Mouse (Mus musculus) intestine, postnatal 0 days (tissue): ENCODE measurements at regions not wholly inside any gene's neighbourhood (a gene's known extent, or its start where the extent isn't known, plus 50 kb on each side); places are given as distances from the start of the nearest gene placed in this dataset.

Source experiments
- ATAC-seq: fragments of 200-750 bp; cut with Nextera tagmentation; 2 replicates; pipeline ENCODE4 v1.8.0; 2017; ENCODE audit warnings: mild to moderate bottlenecking, moderate TSS enrichment, moderate library complexity
- H3K27ac ChIP-seq: fragments of 300-500 bp; sonication (generic); 2 replicates; pipeline ENCODE4 v1.5.1; 2014; ENCODE audit warnings: mild to moderate bottlenecking, low read depth, low read length, moderate library complexity
- H3K27me3 ChIP-seq: fragments of 300-500 bp; sonication (generic); replicated peaks from 2 replicates; pipeline ENCODE4 v1.6.1; 2014; ENCODE audit warnings: low read length, mixed read lengths; ENCODE audit not compliant: control insufficient read depth, insufficient read depth
- H3K36me3 ChIP-seq: fragments of 300-500 bp; sonication (generic); 2 replicates; pipeline ENCODE4 v1.6.1; 2014; ENCODE audit warnings: mild to moderate bottlenecking, moderate library complexity; ENCODE audit not compliant: control insufficient read depth, insufficient read depth
- H3K4me1 ChIP-seq: fragments of 300-500 bp; sonication (generic); replicated peaks from 2 replicates; pipeline ENCODE4 v1.6.1; 2014; ENCODE audit warnings: antibody characterized with exemption, low read length, mixed read lengths; ENCODE audit not compliant: control insufficient read depth, insufficient read depth
- H3K4me2 ChIP-seq: fragments of 300-500 bp; sonication (generic); replicated peaks from 2 replicates; pipeline ENCODE4 v1.6.1; 2014; ENCODE audit warnings: low read depth, mild to moderate bottlenecking, moderate library complexity
- H3K4me3 ChIP-seq: fragments of 300-500 bp; sonication (generic); 2 replicates; pipeline ENCODE4 v1.5.1; 2014; ENCODE audit warnings: low read depth, low read length
- H3K9ac ChIP-seq: fragments of 300-500 bp; sonication (generic); 2 replicates; pipeline ENCODE4 v1.6.1; 2014; ENCODE audit warnings: mild to moderate bottlenecking, low read depth, low read length
- H3K9me3 ChIP-seq: fragments of 300-500 bp; sonication (generic); 2 replicates; pipeline ENCODE4 v1.6.1; 2016; ENCODE audit warnings: mixed run types; ENCODE audit not compliant: control insufficient read depth
- CTCF ChIP-seq: sonication (generic); IDR thresholded peaks from 2 replicates; pipeline ENCODE4 v1.5.1; 2016; ENCODE audit warnings: low read depth, mild to moderate bottlenecking, control low read depth, antibody characterized with exemption, moderate library complexity
- WGBS: fragments of 180-500 bp; shearing (Covaris S2); extraction: QIAGEN DNeasy Blood & Tissue Kit; methylation state at CpG from one replicate; pipeline ENCODE4 v1.1.7; 2014; 5-methylcytosine and 5-hydroxymethylcytosine counted together

DNA sequence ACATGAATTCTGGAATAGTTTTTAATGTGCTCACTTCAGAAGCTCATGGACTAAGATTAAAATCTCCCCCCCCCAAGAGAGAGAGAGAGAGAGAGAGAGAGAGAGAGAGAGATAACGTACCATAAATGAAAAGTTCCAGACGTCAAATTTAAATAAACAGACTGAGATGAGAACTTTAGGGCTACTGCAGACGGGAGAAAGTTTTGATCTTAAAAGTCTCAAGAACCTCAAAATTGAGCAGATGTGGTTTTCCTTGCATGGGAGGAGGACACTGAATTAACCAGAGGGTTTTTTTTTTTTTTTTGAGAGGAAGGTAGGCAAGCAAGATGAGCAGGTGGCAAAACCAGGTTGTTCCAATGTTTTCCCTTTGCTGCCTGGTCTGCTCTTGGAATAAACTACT, 108.0 kb upstream of the 4933412E24Rik start:
- no peak overlapping the region for H3K27ac ChIP-seq
- no peaks in the 10 kb centered on the region for H3K27me3 ChIP-seq
- TF ChIP-seq CTCF: no peak
- no peaks in the 10 kb centered on the region for H3K4me1 ChIP-seq
- WGBS: 50% methylated on average over 3 of the region's 3 CpGs
- H3K4me3 ChIP-seq: no peak overlapping the region
- no peak overlapping the region for H3K4me2 ChIP-seq
- H3K9me3 ChIP-seq: no peaks in the 10 kb centered on the region
- no peaks in the 10 kb centered on the region for H3K36me3 ChIP-seq
- no peak for ATAC-seq
- H3K9ac ChIP-seq: no peak overlapping the region

DNA sequence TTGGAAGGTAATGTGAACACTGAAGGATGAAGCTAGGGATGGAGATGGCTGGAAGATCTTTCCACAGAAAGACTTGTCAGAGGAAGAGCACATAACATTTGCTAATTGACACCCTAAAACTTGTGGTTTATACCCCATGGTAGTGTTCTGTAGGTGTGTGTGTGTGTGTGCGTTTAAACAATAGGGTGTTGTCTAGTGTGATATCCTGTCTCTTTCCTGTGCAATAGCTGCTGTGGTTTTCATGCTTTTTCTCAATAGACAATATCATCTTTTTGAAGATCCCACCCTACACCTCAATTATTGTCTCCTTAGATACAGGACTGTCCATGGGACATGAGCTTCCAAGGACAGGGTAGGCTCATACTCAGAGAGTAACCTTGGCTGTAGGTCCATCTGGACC, 103.5 kb upstream of the 4933412E24Rik start:
- no peak for TF ChIP-seq CTCF
- no peaks in the 10 kb centered on the region for H3K9me3 ChIP-seq
- no peaks in the 10 kb centered on the region for H3K27me3 ChIP-seq
- 79% methylated on average over 1 of the region's 1 CpGs for WGBS
- H3K9ac ChIP-seq: no peak overlapping the region
- H3K27ac ChIP-seq: no peak overlapping the region
- H3K4me2 ChIP-seq: no peak overlapping the region
- H3K36me3 ChIP-seq: no peaks in the 10 kb centered on the region
- ATAC-seq: no peak
- H3K4me1 ChIP-seq: no peaks in the 10 kb centered on the region
- H3K4me3 ChIP-seq: no peak overlapping the region

DNA sequence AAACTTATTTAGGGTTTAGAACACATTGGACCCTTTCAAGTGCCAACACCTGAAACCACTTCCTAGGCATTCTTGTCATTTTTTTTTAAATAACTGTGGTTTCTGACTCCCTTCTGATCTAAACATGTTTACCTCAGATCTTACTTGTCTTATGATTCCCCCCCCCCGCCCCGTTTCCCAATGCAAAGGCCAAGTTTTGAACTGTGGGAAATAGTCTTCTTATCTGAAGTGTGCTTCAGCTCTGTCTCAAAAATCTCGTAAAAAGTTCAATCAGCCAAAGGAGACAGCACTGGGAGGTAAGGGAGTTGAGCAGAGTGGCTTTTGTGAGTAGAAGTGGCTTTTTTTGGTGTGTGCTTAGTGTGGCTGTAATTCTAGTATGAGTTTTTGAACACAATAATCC, 95.5 kb upstream of the 4933412E24Rik start:
- 83% methylated on average over 3 of the region's 3 CpGs for WGBS
- Histone ChIP-seq H3K4me3 (no peak overlapping the region), H3K4me1 (no peaks in the 10 kb centered on the region), H3K27ac (no peak overlapping the region), H3K9ac (no peak overlapping the region), H3K27me3 (no peaks in the 10 kb centered on the region), H3K9me3 (no peaks in the 10 kb centered on the region), H3K36me3 (no peaks in the 10 kb centered on the region), H3K4me2 (no peak overlapping the region)
- TF ChIP-seq CTCF: no peak
- no peak for ATAC-seq

DNA sequence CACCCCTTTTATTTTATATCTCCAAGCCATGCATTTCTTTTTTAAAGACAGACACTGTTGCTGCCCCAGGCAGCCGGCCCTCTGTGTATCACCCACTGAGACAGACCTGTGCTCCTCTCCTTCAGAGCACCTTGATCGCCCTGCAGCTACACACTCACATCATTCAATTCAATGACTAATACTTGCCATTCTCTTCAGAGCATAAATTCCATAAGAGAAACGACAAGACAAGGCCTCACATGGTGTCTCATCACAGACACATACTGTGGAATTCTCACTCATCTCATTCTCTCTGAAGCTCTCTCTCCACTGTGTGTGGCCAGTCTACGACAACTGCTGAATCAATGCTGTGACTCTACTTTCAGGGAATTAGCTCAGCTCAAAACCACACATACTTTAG, 94.6 kb upstream of the 4933412E24Rik start:
- Histone ChIP-seq H3K4me1 (no peaks in the 10 kb centered on the region), H3K9ac (no peak overlapping the region), H3K27me3 (no peaks in the 10 kb centered on the region), H3K36me3 (no peaks in the 10 kb centered on the region), H3K27ac (no peak overlapping the region), H3K4me3 (no peak overlapping the region), H3K4me2 (no peak overlapping the region), H3K9me3 (no peaks in the 10 kb centered on the region)
- no peak for ATAC-seq
- 85% methylated on average over 4 of the region's 4 CpGs for whole genome bisulfite sequencing
- TF ChIP-seq CTCF: no peak

DNA sequence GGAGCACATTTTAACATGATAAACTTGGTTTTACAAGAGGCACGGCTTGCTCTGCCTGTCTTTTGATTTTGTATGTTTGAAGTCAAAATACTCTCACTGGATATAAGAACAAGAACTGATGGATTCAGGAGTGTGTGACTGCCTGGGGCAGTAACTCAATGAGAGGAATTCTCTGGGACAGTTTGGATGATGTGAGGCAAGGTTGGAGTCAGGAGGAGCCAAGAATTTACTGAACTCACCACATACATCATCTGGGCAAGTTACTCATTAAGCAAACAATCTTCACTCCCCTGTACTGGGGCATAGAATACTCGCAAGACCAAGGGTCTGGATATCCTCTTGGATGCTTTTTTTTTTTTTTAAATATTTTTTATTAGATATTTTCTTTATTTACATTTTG, 87.7 kb upstream of the 4933412E24Rik start:
- no peak for TF ChIP-seq CTCF
- Histone ChIP-seq H3K27me3 (no peaks in the 10 kb centered on the region), H3K27ac (no peak overlapping the region), H3K9me3 (no peaks in the 10 kb centered on the region), H3K4me2 (no peak overlapping the region), H3K36me3 (no peaks in the 10 kb centered on the region), H3K9ac (no peak overlapping the region), H3K4me3 (no peak overlapping the region), H3K4me1 (no peaks in the 10 kb centered on the region)
- no peak for ATAC-seq
- WGBS: 66% methylated on average over 2 of the region's 2 CpGs

DNA sequence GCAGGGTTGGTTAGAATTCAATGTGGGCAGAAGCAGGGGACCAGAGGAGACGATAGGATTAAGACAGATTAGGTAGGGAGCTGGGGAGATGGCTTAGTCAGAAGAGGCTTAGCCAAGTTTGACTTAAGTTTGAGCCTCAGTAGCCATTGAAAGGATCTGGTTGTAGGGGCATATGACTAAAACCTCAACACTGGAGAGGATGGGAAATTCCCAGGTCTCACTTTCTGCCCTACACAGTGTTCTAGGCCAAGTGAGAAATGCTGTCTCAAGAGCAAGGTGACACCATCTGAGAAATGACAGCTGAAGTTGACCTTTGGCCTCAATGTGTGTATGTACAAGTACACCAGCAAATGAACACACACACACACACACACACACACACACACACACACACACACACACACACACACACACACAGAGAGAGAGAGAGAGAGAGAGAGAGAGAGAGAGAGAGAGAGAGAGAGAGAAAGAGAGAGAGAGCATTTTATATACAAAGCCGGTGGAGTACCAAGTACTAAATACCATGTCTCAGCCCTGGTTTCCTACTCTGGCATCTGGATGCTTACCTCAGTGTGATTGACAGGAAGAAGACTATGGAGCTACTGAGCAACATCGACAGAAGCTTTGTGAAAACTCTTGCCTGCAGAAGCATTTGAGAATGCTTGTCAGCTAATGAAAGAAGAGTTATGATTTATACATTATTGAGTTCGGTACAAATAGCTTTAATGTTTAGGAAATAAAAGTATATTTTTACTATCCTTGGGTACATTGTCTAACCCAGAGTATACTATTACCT, 85.3 kb upstream of the 4933412E24Rik start:
- H3K4me2 ChIP-seq: no peak overlapping the region
- no peak for TF ChIP-seq CTCF
- H3K36me3 ChIP-seq: no peaks in the 10 kb centered on the region
- H3K9ac ChIP-seq: no peak overlapping the region
- no peak for ATAC-seq
- no peaks in the 10 kb centered on the region for H3K27me3 ChIP-seq
- no peak overlapping the region for H3K4me3 ChIP-seq
- no peak overlapping the region for H3K27ac ChIP-seq
- no peaks in the 10 kb centered on the region for H3K9me3 ChIP-seq
- no peaks in the 10 kb centered on the region for H3K4me1 ChIP-seq
- 79% methylated on average over 4 of the region's 4 CpGs for WGBS

DNA sequence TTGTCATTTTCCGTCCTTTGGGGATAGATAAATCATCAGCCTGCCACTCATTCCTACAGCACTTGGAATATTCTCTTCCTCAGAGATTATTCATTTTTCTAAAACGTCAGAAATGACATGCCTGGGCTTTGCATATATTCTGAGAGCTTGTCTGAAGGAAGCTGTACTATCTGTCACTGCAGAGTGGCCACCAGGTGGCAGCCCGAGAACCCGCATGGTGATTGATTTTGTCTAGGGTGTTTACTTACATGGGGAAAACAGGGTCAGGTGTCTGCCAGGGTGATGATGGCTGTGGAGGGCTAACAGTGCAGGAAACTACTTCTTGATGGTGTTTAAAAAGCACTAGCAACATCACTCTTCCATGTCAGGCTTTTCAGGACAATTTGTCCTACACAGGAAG, 80.7 kb upstream of the 4933412E24Rik start:
- no peaks in the 10 kb centered on the region for H3K9me3 ChIP-seq
- peak; percentile 86 for TF ChIP-seq CTCF
- H3K4me2 ChIP-seq: no peak overlapping the region
- no peak overlapping the region for H3K9ac ChIP-seq
- no peaks in the 10 kb centered on the region for H3K27me3 ChIP-seq
- H3K4me3 ChIP-seq: no peak overlapping the region
- no peak overlapping the region for H3K27ac ChIP-seq
- ATAC-seq: no peak
- no peaks in the 10 kb centered on the region for H3K36me3 ChIP-seq
- H3K4me1 ChIP-seq: no peaks in the 10 kb centered on the region
- 12% methylated on average over 4 of the region's 4 CpGs for WGBS
